Mouse (Mus musculus): Measurements from ENCODE around the gene Rere.

- TF ChIP-seq EP300 (IDR thresholded peaks at IDR 0.05; ENCODE audit: low read depth in 1 of 2, low read length in 2 of 2) (no peak), CTCF (IDR thresholded peaks at IDR 0.05 in 2 of 3, conservative IDR thresholded peaks at IDR 0.05 in 1 of 3; ENCODE audit: control insufficient read depth in 1 of 3, insufficient read depth in 1 of 3, low read depth in 2 of 3, low read length in 3 of 3, poor library complexity in 1 of 3, severe bottlenecking in 1 of 3) (no peak), ETS1 (IDR thresholded peaks at IDR 0.05; ENCODE audit: low read depth, low read length) (no peak), MAX (IDR thresholded peaks at IDR 0.05; ENCODE audit: low read length) (no peak), SMC3 (IDR thresholded peaks at IDR 0.05; ENCODE audit: low read depth, low read length) (no peak), POLR2AphosphoS2 (IDR thresholded peaks at IDR 0.05; ENCODE audit: low read length) (no peak), USF1 (IDR thresholded peaks at IDR 0.05; ENCODE audit: low read depth, low read length) (no peak), MAZ (IDR thresholded peaks at IDR 0.05; ENCODE audit: low read depth, low read length) (no peak), USF2 (IDR thresholded peaks at IDR 0.05; ENCODE audit: borderline replicate concordance in 1 of 2, insufficient read depth in 1 of 2, low read depth in 1 of 2, low read length in 2 of 2) (no peak), POLR2A (IDR thresholded peaks at IDR 0.05; ENCODE audit: control insufficient read depth in 1 of 2, insufficient read depth in 1 of 2, low read depth in 1 of 2, low read length in 2 of 2, poor library complexity in 1 of 2) (no peak), MAFK (IDR thresholded peaks at IDR 0.05; ENCODE audit: borderline replicate concordance, low read depth, low read length) (no peak), E2F4 (IDR thresholded peaks at IDR 0.05; ENCODE audit: borderline replicate concordance, low read depth, low read length) (no peak)
These were observed 123.1 kb downstream of the Rere start for GRCm38 (mm10) chr4:150404583-150404982.

All from MEL (cell line).